Mouse (Mus musculus): ENCODE results near the gene Rsph6a.

Rsph6a gene
- long read RNA-seq, experiment 1 = 0 reads
- long read RNA-seq, experiment 2 = 0 reads

DNA sequence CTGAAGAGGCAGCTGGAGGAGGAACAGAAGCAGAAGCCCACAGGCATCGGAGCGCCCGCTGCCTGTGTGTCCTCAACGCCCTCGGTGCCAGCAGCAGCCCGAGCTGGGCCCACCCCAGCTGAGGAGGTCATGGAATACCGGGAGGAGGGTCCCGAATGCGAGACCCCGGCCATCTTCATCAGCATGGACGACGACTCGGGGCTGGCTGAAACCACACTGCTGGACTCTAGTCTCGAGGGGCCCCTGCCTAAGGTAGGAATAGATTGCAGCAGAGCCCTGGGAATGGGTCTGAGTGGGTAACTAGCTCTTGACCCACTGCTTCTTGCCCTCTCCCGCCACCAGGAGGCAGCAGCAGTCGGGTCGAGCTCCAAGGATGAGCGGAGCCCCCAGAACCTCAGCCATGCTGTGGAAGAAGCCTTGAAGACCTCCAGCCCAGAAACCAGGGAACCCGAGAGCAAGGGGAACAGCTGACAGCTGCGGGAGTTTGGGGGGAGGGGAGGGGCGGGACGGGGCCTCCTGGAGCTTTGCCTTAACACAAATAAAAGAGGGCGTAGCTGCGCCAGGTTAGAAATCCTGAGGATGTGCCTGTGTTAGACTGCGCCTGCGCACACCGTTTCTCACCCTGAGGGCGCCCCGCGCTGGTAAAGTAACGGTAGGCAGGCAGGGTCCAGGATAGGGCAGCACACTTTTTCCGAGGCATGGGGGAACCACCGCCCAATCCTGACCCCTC lies at the start of gene Rsph6a:
Gene Rsph6a (plus strand): TSS at position 644 of the 730 bp plus-strand sequence.
- intact Hi-C loops (cut with DNase I) = no loop called here

DNA sequence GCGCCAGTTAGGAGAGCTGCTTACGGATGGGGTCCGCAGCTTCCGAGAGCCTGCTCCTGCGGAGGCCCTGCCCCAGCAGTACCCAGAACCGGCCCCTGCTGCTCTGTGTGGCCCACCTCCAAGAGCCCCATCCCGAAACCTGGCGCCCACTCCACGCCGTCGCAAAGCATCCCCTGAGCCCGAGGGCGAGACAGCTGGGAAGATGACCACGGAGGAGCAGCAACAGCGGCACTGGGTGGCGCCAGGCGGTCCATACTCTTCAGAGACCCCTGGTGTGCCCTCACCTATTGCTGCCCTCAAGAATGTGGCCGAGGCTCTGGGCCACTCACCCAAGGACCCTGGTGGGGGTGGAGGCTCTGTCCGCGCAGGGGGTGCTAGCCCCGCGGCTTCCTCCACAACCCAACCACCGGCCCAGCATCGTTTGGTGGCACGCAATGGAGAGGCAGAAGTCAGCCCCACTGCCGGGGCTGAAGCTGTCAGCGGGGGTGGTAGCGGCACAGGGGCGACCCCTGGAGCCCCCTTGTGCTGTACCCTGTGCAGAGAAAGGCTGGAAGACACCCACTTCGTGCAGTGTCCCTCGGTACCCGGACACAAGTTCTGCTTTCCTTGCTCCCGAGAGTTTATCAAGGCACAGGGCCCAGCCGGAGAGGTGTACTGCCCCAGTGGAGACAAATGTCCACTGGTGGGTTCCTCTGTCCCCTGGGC lies 48.9 kb upstream of the Rsph6a start:
- intact Hi-C loops (cut with DNase I) = loop anchor here (5.0 kb wide), 1 partner anchor 108 kb away; no protein-coding TSS in a partner anchor

DNA sequence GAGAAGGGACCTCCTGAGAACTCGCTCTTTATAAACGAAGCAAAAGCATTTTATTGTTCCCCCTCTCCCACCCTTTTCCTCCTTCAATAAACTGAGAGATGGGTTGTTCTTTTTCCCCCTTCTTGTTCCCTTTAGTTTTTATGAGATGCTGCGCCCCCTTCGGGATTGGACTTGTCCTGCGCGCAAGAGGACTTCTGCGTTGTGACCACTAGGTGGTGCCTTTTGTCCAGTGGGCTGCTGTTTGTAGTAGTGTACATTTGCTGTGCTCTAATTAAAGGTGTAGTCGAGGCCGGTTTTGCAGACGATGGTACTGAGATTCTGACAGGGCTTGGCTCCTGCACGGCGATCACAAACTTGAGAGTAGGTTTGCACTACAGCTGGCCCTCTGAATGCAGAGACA lies 48.0 kb upstream of the Rsph6a start:
- intact Hi-C loops (cut with DNase I) = loop anchor here (5.0 kb wide), 1 partner anchor 109 kb away; no protein-coding TSS in a partner anchor

DNA sequence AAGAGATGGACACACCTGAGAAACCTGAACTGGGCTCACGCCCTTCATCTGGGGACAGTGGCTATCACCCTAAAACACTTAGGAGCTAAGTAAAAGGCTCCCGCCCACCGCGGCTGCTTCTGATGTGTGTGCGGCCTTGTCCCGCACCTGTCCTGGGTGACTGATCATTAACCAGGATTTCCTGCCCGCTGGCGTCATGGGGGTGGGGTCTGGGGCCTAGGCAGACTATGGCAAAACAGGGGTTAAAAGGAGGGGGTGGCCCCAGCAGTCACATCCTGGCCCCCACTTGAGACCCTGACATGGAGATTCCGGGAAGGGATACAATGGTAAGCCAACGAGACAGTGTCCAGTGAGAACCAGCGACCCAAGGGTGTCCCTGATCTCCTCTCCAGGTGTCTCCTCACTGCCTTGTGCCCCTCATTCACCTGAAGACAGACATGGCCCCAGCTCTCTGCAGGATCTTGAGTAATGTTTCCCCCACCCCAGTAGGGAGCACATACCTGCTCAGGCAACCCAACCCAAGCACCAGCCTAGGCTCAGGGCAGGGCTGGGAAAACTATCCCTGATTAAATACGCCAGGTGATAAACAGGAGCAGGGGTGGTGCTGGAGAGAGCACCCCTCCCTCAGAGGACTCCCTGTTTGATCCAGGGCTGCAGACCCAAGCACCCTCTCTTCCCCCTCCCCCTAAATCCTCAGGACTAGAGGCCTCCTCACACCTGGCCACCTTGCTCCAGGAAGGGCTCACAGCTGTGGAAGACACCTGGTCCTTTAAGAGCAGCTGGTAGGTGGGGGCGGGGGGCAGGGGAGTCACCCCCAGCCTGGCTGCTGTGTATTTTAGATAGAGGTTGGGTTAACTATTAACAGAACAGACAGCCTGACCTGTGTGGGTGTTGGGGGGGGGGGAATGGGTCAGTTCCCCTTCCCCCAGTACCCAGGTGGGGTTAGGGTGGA lies 47.2 kb upstream of the Rsph6a start:
- intact Hi-C loops (cut with DNase I) = loop anchor here (5.0 kb wide), 1 partner anchor 110 kb away; no protein-coding TSS in a partner anchor

DNA sequence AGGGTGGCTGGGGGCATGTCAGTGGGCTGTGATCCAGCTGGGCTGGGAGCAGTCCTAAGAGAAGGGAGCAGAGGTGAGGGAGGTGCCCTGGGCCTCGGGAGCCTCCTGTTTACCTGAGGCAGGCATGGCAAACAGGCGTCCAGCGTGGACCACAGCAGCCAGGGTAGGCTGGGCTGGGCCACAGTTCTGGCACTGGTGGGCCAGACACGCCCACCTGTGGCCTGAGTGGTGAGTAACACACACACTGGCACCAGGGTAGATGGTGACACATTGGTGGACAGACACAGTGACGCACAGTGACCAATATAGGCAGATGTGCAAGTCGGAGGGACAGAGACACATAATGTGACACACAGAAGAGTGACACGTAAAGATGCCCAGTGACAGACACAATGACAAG lies 43.9 kb upstream of the Rsph6a start:
- intact Hi-C loops (cut with DNase I) = no loop called here

DNA sequence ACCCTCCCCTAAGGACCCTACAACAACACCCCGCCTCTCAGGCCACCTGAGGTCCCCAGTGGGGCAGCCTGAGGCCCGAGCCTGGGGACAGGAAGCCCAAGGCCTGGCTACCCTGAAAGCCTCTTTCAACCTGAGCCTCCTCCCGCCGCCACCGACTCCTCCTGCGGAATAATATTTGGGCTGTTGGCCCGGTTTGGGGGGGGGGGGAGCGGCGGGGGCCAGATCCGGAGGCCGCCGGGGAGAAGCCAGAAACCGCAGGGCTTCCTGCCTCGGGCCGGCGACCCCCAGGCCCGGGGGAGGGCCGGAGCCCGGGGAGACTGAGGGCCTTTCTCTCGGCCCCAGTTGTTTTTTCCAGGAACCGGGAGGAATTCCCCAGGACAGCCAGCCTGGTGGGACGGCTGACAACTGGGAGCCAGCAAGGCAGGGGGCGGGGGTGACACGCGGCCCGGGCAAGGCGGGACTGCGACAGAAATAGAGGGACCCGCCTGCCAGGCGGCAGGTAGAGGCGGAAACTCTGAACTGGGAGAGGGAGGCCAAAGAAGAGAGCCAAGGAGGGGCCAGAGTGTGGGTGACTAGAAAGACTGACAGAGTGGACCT lies 42.4 kb upstream of the Rsph6a start:
- intact Hi-C loops (cut with DNase I) = no loop called here

DNA sequence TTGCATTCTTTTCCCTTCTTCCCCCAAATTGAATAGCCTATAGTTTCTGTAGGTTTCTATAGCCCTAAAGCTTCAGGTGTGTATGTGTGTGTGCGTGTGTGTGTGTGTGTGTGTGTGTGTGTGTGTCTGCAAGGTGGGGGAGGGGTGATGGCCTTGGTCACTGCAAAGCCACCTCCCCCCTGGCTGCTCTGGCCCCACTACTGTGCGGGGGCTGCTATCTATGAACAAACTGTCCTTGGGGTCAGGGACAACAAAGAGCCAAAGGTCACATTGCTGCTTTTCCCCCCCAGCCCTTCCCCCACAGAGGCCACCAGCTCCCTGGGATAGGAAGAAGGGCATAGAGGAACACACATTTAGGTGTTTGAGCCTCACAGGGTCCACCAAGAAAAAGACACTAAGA lies 41.6 kb upstream of the Rsph6a start:
- intact Hi-C loops (cut with DNase I) = no loop called here

DNA sequence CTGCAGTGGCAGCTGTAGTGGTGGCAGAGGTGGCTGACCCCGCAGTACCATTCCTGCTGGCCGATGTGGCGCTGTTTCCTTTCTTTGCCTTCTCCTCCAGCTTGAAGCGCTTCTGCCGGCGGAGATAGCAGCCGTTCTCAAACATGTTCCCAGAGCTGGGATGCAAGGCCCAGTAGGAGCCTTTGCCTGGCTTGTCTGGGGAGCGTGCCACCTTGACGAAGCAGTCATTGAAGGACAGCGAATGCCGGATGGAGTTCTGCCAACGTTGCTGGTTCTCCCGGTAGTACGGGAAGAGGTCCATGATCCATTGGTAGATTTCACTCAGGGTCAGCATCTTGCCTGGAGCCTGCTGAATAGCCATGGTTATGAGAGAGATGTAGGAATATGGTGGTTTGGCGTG lies 40.0 kb upstream of the Rsph6a start:
- intact Hi-C loops (cut with DNase I) = no loop called here

DNA sequence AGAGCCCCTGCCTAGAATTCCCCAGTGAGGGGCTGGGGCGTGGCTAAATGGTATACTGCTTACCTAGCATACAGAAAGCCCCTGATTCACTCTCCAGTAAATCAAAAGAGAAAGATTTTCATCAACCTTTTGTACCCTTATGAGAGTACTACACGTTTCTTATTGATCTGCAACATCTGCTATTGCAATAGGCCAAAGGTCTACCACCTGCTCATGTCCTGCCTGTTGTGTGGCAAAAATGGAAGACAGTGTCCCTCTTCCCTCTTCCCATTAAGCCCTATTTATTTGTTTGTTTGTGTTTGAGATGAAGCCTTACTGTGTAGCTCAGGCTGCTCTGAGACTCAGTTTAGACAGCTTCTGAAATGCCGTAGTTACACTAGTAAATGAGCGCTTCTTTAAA lies 38.4 kb upstream of the Rsph6a start:
- intact Hi-C loops (cut with DNase I) = no loop called here

DNA sequence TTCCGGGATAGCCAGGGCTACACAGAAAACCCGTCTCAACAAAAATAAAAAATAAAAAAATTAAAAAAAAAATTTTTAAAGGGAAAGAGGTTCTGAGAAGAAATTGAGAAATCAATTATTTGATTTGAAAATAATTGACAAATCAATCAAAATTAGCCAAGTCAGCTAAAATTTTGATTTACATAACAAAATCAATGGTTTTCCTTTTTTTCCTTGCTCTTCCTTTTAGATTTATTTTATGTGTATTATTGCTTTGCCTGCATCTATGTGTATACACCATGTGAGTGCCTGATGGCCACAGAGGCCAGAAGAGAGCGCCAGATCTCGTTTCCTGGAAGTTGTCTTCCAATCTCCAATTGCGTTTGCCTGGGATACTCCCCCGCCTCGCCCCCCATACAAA lies 36.6 kb upstream of the Rsph6a start:
- intact Hi-C loops (cut with DNase I) = no loop called here

DNA sequence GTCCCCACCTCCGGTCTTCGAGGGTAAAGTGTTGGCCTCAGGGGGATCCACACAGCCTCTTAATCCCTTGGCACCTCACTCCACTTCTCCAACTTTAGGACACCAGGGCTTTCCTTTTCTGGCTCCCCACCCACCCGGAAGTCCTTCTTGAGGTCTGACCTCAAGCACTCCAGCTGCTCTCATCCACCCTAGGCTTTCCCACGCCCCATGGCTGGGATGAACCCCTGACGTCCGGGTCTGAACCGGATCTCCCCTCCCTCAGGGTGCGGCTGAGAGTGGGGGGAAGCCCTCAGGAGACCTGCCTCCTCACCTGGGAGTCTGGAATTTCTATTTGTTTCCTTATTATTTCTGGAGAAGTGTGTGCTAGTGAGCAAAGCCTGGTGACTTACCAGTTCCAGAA lies 33.4 kb upstream of the Rsph6a start:
- intact Hi-C loops (cut with DNase I) = no loop called here

DNA sequence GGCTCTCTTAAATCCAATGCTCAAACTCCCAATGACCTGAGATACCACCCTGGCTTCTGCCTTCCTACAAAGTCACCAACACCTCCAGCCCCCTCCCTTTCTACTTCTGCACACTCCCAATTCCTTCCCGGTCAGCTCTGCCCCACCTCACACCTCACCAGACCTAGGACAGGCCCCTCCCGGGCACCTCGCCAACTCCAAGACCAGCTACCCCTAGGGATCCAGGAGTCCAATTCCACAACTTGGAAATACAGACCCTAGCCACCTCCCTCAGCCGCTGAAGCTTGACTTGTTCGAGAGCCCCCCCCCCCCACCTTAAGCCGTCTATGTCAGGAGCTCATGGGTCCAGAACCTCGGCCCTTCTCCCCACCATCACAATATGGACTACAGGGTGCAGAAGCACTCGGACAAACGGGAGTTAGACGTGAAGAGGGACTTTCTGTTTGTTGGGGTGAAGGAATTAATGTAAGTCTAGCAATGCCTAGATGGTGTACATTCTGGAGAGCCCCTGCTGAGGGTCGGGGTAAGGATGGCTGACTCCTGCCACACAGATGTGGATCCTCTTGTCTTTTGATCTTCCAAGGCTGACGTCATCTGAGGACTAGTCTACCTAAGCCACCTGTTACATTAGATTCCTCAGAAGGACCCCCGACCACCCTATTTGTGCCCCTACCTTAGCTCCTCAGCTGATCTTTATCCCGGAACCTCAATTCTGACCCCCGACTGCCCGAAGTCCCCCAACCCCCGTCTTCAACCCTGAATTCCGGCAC lies 32.1 kb upstream of the Rsph6a start:
- intact Hi-C loops (cut with DNase I) = no loop called here

DNA sequence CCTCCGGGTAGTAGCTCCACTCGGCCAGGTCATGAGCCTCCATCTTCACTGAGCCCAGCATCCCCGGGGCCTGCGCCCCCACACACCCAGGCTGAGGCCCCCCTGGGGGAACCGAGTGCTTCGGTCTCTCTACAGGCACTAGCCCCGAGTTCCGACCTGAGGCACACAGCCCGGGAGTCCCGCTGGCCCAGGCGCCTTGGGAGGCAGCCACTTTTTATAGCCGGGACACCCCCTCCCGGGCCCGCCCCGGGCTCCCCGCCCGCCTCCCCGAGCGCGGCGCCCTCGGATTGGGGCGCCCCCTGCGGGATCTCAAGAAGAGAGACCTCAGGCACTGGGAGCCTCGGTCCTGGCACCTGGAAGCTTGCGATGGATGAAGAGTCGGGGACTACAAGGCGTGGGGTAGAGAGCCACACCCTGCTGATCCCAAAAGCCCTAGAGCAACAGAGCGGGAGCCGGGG lies 31.1 kb upstream of the Rsph6a start, which contains the start of gene Foxa3:
Gene Foxa3 (minus strand): TSS at position 182 of the 458 bp plus-strand sequence.
- intact Hi-C loops (cut with DNase I) = no loop called here

DNA sequence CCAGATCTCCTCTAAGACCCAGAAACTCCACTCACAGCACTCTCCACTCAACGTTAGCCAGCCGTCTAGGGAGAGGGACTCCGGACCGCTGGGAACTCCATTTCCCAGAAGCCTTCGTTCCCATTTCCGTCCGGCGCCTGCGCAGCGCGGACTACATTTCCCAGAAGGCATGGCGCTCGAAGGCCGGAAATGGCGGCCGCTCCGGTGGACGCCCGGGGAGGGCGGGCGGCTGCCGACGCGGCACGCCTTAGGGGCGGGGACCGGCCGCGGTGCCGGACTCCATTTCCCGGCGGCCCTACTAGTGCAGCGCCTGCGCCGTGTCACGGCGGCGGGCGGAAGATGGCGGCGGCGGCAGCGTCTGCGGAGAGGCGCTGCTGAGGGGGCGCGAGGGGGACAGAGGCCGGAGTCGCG lies 30.4 kb upstream of the Rsph6a start, which contains the start of gene Sympk:
Gene Sympk (plus strand): TSS at position 282 of the 411 bp plus-strand sequence.
- intact Hi-C loops (cut with DNase I) = no loop called here

DNA sequence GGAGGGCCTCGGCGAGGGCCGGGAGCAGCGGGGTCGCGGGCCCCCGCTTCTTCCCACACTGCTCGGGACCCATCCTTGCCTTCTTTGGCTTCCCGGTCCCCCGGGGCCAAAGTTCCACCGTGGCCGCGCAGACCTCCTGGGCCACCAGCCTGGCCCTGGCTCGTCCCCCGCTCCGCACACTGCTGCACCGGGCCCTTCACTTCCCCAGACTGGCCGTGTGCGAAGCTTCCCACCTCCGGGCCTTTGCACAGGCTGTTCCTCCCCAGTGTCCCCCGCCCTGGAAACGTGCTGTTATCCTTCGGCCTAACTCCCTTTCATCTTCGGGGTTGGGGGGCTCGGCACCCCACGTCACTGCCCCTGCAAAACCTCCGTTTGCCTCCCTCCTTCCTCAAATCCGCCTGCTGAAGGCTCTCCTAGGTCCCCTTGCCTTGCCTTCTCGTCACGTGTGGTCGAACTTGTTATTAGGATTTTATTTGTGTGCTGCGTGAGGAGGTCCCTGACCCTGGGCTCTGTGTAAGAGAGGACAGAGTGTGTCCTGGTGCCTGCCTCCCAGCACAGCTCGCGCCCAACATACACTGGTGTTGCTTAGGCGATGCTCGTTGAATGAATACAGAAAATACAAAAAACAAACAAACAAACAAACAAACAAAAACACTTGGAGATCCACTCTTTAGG lies 29.8 kb upstream of the Rsph6a start:
- intact Hi-C loops (cut with DNase I) = no loop called here

DNA sequence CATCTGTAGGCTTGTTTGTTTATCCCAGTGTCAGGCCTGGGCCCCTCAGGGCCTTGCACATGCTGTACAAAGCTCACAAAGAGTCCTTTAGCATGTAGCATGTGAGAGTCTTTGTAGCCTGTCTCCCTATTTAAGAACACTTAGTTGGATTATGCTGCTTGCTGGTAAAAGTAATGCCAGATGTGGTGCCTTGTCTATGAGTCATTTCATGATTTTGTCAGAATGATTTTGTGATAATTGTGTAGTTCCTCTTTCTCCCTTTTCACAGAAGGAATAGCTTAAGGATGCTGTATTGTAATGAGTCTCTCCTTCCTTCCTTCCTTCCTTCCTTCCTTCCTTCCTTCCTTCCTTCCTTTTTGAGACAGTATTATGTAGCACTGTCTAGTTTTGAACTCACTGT lies 26.4 kb upstream of the Rsph6a start:
- intact Hi-C loops (cut with DNase I) = no loop called here

DNA sequence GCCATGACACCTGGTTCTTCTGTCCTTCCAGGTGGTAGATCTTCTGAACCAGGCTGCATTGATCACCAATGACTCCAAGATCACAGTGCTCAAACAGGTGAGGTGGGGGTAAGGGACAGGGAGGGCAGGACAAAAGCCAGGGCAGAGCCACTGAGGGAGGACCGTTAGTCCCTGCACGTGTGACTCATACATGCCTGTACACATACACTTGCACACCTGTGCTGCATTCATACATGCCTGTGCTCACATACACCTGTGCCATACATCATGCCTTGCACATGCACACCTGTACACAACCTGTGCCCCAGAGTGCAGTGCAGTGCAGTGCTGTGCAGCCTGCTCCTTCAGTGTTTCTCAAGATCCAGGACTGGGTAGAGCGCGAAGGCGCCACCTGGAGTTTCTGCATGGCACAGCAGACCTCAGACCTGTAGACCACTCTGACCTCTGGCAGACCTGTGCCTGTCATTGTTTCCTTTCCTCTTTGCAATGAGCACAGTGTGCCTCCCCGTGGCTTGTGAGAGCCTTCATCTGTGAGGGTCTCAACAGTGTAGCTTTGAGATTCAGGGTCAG lies 25.3 kb upstream of the Rsph6a start:
- intact Hi-C loops (cut with DNase I) = no loop called here

DNA sequence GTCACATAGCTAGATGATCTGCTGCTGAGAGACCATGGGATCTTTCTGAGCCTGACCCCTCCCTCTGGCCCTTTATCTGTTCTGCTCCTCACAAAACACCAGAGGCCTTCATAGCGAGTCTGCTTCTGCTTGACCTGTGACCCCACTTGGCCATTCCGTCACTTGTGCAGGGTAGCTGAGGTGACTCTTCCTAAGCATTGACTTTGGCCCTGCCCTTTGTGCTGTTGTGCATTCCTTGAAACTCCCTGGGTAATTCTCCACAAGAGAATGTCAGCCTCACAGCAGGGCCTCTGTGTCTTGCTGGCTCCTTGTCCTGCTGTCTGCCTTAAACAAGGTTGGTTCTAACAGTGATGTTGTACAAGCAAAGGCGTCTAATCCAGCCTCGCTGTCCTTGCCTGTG lies 22.8 kb upstream of the Rsph6a start:
- intact Hi-C loops (cut with DNase I) = no loop called here

DNA sequence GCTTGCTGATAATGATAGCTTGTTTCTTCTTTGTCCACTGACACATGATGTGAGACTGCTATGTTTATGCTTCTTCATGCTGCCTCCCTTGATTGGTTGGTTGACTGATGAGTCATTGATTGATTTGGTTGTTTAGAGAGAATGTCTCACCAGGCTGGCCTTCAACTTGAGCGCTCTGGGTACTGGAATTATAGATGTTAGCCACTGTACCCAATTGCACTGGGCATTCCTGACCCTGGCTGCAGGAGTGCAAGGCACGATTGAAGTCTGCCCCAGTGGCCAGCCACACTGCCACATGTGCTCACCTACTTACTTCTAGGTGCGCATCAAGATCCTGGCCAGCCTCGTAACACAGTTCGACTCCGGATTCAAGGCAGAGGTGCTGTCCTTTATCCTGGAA lies 9.9 kb upstream of the Rsph6a start:
- intact Hi-C loops (cut with DNase I) = no loop called here

All from adrenal gland (tissue).